Mouse (Mus musculus) kidney, adult 2 months (tissue): ENCODE measurements at regions not wholly inside any gene's neighbourhood (a gene's known extent, or its start where the extent isn't known, plus 50 kb on each side); places are given as distances from the start of the nearest gene placed in this dataset.

Source experiments
- CTCF ChIP-seq: fragments of 200-500 bp; conservative IDR thresholded peaks from 2 replicates; pipeline ENCODE4 v1.5.1; 2011; ENCODE audit warnings: low read depth, mild to moderate bottlenecking, control low read depth, low read length, moderate library complexity, mixed read lengths; ENCODE audit not compliant: insufficient read depth, insufficient read length
- POLR2A ChIP-seq: fragments of 200-500 bp; IDR thresholded peaks from one replicate; pipeline ENCODE4 v1.6.1; 2011; ENCODE audit warnings: low read depth, low read length, control low read depth

DNA sequence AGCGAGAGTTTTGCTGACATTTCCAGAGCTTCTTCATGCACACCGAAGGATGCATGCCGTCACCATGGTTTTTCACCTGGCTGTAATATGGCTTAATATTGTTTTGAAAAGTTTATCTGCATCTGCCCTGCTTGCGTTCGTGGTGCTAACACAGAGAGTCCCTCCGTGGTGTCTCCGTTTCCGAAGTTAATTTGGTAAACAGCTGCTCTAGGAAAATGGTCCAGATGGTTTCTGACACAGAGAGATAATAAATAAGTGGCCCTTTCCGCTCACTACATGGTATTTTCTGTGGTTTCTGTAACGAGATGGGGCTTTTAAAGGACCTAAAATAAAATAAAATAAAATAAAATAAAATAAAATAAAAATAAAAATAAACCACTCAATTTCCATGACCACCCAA lies 195.1 kb upstream of the Jmjd1c start:
- TF ChIP-seq POLR2A (no peak), CTCF (no peak)
